Mouse (Mus musculus) right cerebral cortex, adult 18-20 months (tissue): ENCODE measurements around the gene Cox19.
"Not testable (repeated sequence)": the region's sequence is repeated elsewhere in the genome, so short reads cannot be mapped to it uniquely, and the experiment has no call there.

Experiments
- DNase-seq: peaks from one replicate; pipeline ENCODE4 v3.0.0; 2022; ENCODE audit warnings: mixed read lengths

Gene Cox19

GRCm38 (mm10) chr5:139359244-139359643, 8.0 kb upstream of the Cox19 start:
- DNase-seq: no peak

- peak; percentile 44 for DNase-seq
Measured at GRCm38 (mm10) chr5:139358653-139359052, 7.4 kb upstream of the Cox19 start.

GRCm38 (mm10) chr5:139355235-139355772, 4.1 kb upstream of the Cox19 start:
- DNase-seq: peak; percentile 75

DNA sequence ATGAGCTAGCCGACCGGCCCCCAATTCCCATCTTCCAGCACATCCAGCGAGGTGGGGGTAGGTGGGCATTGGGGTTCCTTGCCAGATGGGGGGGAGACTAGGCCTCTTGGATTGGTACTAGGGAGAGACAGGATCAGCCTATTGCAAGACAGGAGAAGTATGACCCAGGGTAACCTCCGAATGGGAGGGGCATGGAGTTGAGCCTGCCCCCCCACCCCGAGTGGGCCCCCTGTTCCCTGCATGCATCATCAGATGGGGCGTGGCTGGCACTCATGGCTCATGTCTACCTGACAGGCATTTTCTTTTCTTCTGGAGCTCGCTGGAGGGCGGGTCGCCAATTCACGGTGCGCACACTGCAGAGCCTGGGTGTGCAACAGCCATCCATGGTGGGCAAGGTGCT, 2.7 kb upstream of the Cox19 start:
- DNase-seq: no peak

DNA sequence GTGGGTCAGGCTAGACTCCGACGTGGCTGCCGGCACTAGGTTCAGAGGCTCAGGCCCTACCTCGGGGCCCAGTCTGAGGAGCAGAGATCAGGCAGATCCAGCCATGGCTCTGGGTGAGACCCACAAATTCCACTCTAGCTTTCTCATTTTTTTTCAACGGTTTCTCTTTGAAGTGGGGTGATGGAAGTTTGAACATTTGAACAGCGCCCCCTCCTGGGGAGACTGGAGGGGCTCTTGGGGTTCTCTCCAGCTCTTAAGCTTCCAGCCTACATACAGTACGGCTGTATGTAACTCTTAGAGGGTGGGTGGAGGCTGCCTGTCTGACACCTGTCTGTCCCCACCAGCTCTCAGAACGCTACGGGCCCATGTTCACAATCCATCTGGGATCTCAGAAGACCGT, 2.3 kb upstream of the Cox19 start:
- DNase-seq: no peak

DNA sequence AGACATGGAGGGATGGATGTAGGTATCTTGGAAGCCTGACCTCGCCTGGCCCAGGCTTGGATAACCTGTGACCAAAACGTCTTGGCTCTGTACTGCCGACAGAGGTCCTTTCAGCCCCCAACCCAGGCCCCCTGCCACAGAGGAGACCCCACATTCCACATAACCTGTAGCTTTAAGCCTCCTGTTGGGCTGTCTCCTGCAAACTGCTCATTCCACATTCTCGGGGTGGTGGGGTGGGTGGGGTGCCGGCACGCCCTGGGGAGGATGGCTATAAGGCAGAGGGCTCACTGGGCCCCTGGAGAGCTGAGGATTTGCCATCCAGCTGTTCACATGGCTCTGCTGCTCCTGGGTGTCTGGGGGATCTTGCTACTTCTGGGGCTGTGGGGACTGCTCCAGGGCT, 1.1 kb upstream of the Cox19 start, which contains the start of gene Cyp2w1:
Cyp2w1 (plus strand) TSS at position 301 of the 400 bp plus-strand sequence.
- DNase-seq: no peak

GRCm38 (mm10) chr5:139351628-139352027, 410 bp upstream of the Cox19 start:
- DNase-seq: no peak

- no peak for DNase-seq
Measured at GRCm38 (mm10) chr5:139349713-139350112, 1.5 kb downstream of the Cox19 start.

DNA sequence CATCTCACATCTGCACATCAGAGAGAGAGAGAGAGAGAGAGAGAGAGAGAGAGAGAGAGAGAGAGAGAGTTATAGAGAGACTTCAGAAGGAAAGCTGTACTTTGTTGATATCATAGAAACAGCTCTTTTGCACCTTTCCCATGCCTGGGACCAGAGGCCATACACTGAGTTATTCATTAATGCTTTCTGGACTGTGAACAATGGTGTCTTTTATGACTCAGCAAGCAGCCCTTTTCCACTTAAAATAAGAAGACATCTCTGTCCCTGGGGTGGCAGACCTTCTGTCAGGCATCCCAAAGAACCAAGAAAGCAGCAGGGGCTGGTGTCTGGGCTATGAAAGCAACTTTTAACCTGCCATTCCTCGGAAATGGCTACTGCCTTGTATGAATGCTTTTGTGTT, 4.0 kb downstream of the Cox19 start:
- no peak for DNase-seq

DNA sequence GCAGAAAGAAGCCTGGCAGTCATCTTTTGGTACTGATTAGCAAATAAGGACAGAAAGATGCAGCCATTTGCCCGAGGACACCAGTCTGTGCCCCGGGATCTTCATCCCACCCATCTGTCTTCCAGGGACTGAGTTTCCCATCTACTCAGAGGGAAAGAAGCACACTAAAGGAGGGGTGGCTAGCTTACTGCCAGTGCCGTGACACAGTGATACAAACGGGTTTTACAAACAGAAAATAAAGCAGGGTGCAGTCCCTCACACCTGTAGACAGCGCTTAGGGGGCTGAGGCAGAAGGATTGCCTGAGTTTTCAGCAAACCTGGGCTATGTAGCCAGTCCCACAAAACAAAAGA, 5.9 kb downstream of the Cox19 start:
- no peak for DNase-seq

GRCm38 (mm10) chr5:139344687-139345363, 6.4 kb downstream of the Cox19 start:
- DNase-seq: peak; percentile 93

GRCm38 (mm10) chr5:139344021-139344686, 7.1 kb downstream of the Cox19 start:
- DNase-seq: peak; percentile 62

DNA sequence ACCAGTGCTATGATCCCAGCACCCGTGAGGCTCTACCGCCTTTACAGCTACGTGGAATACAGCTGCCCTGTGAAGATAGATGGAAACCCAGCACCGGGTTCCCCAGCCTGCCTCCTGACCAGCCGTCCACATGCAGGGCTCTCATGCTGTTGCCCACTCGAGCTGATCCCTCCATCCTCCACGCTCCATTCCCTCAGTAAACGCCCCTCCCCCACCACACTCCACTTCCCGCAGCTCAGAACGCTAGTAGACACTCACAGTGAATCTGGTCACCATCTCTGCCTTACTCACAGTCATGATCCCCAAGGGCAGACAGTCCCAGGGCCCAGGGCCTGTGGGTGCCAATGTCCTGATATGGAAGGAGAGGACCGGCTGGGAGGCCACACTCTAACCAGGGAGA, 12.3 kb downstream of the Cox19 start:
- DNase-seq: no peak

- no peak for DNase-seq
Measured at GRCm38 (mm10) chr5:139338403-139338802, 12.8 kb downstream of the Cox19 start.

DNA sequence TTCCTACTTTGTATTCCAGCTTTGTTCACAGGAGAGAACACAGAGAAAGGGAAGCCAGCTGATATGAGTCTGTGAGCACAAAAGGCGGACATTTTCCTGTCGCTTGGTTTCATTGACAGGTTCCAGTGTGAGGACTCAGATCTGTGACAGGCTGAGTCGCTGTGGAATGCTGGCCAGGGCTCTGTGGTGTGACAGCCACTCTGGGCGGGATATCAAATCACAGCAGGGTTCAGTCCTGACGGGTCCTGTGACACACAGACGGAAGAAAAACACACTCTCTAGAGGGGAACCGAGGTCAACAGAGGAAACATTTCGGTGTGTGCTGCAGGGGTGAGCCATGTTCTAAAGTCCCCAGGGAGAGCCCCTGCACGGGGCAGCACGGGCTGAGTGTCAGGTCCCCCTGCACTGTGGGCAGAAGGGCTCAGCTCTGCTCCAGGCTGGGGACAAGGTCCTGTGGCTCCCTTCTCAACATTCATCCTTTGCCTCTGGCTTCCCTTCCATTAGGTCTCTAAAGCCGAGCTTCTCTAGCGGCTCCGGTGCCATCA, 13.3 kb downstream of the Cox19 start:
- DNase-seq: no peak

DNA sequence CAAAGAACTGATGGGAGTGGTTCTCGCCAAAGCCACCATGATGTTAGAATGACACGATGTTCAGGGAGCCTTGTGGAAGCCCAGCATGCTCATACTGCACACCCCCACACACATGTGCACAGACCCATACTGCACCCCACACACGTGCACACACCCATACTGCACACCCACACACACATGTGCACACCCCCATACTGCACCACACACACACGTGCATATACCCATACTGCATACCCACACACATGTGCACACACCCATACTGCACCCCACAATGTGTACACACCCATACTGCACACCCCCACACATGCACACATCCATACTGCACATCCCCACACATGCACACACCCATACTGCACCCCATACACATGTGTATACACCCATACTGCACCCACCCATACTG, 15.6 kb downstream of the Cox19 start:
- DNase-seq: no peak

- not testable (repeated sequence) for DNase-seq
Measured at GRCm38 (mm10) chr5:139334394-139334793, 16.8 kb downstream of the Cox19 start.

DNA sequence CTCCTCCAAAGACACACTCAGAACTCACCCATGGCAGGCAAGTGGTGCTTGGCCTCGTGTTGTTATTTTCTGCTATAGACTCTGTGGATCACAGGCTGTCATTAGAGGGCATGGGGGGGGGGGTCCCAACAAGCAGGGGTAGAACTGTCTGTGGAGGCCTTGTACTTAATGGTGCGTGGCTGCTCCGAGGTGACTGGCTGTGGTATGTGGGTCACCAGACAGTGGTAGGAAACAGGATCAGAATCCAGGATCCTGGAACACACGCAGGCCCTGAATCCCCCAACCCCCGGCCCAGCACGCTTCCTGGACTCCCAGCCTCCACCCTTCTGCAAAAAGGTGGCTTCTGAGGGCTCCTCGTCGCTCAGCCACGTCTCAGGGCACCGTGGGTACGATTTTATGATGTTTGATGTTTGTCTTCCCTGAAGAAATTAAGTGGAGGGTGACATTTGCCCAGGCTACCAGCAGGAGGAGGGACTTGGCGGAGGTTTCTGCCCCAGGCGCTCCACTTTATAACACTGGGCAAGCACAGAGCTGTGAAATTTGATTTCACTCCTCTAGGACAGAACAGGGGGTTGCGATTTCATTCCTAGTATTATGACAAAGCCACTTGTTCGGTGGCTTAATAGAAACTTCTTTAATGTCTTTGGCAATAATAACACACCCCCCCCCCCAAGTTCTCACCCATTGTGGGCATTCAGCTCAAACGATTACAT, 17.8 kb downstream of the Cox19 start:
- no peak for DNase-seq

DNA sequence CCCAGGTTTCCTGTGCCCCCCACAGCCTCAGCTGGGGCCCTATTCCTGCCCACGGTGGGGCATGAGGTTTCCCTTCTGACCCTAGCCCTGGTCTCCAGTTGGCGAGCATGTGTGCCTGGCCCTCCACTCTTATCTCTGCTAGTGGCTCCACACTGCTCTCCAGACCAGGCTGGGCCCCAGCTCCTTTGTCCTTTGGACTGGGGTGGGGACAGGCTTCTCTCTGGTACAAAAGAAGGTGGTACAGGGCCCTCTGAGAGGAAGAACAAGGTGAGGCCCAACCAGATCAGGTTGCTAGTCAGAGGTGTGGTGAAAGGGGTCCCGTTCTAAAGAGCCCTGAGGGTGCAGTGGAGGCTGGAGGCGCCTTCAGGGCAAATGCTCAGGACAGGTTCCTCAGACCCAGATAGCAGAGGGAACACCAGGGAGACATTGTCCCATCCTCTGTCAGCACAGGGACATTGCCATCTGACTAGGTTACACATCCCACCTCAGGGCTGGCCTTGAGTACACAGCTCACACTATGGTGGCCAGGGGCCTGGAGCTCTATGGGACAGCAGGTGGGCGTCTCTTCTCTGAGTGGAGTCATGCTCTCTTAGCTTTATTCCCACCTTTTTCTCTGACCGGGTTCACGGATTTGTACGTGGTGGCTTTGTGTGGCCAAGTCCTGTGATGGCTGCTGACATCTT, 18.5 kb downstream of the Cox19 start:
- no peak for DNase-seq

GRCm38 (mm10) chr5:139331742-139332141, 19.5 kb downstream of the Cox19 start:
- peak; percentile 71 for DNase-seq

- DNase-seq: no peak
Measured at GRCm38 (mm10) chr5:139330766-139331165, 20.5 kb downstream of the Cox19 start.

DNA sequence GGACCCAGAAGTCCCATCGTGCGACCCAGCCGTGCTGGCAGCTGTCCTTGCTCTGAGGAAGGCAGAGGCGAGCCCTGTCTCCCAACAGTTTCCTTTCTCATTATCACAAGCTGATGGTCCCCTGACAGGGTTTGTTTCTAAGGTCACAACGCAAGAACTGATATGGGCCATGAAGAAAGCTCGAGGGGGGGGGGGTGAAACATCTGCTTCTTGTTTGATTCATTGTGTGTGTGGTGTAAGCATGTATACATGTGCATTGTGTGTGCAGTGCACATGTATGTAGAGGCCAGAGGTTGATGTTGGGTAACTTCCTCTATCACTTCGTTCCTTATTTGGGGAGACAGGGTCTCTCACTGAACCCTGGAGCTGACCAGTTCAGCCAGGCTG, 23.6 kb downstream of the Cox19 start:
- DNase-seq: no peak
